Mouse (Mus musculus) heart, embryonic 16.5 days (tissue): ENCODE data around the gene Cct7. TPM values are rescaled to one million over a fixed set of nuclear protein-coding genes. Genes with fewer than 3 reads are reported as not detected.

Source experiments
- ATAC-seq: fragments of 200-750 bp; cut with Nextera tagmentation; replicated peaks from 2 replicates; pipeline ENCODE4 v1.8.0; 2017; ENCODE audit warnings: moderate number of reproducible peaks; ENCODE audit not compliant: insufficient read depth, low FRiP score; ENCODE audit errors: extremely low read depth
- H3K27ac ChIP-seq: fragments of 300-500 bp; sonication (generic); 2 replicates; pipeline ENCODE4 v1.5.1; 2014; ENCODE audit warnings: mild to moderate bottlenecking, low read length, control low read depth, moderate library complexity
- H3K27me3 ChIP-seq: fragments of 300-500 bp; sonication (generic); 2 replicates; pipeline ENCODE4 v1.6.1; 2014; ENCODE audit warnings: low read length, mixed read lengths; ENCODE audit not compliant: control insufficient read depth, insufficient read depth
- H3K36me3 ChIP-seq: fragments of 300-500 bp; sonication (generic); 2 replicates; pipeline ENCODE4 v1.6.1; 2014; ENCODE audit not compliant: control insufficient read depth, insufficient read depth
- H3K4me1 ChIP-seq: fragments of 300-500 bp; sonication (generic); 2 replicates; pipeline ENCODE4 v1.6.1; 2014; ENCODE audit warnings: low read length, mixed read lengths; ENCODE audit not compliant: control insufficient read depth, insufficient read depth
- H3K4me2 ChIP-seq: fragments of 300-500 bp; sonication (generic); 2 replicates; pipeline ENCODE4 v1.6.1; 2014; ENCODE audit warnings: low read depth, mild to moderate bottlenecking, control low read depth, low read length
- H3K4me3 ChIP-seq: fragments of 300-500 bp; sonication (generic); 2 replicates; pipeline ENCODE4 v1.5.1; 2014; ENCODE audit warnings: mild to moderate bottlenecking, control low read depth, low read length
- H3K9ac ChIP-seq: fragments of 300-500 bp; sonication (generic); 2 replicates; pipeline ENCODE4 v1.6.1; 2014; ENCODE audit warnings: low read length, control low read depth
- H3K9me3 ChIP-seq: fragments of 300-500 bp; sonication (generic); replicated peaks from 2 replicates; pipeline ENCODE4 v1.6.1; 2016; ENCODE audit warnings: low read length; ENCODE audit not compliant: control insufficient read depth
- WGBS: fragments of 180-500 bp; shearing (Covaris S2); extraction: QIAGEN DNeasy Blood & Tissue Kit; methylation state at CpG from one replicate; pipeline ENCODE4 v1.1.7; 2014; 5-methylcytosine and 5-hydroxymethylcytosine counted together
- polyA plus RNA-seq: library from polyadenylated mRNA; unstranded; fragments of >200 nt; fragmentation: Nextera tagmentation; extraction: Ambion mirVana; gene quantifications from 2 replicates; pipeline ENCODE4 v1.2.1, GENCODE M21; 2015

Gene Cct7
- polyA plus RNA-seq, 1 experiment from 2014 or later, result 381 TPM

- Histone ChIP-seq H3K9me3 (no peaks in the 10 kb centered on the region), H3K27ac (no peak within 1 kb of the TSS), H3K4me1 (peaks cover 4% of the 10 kb centered on the region), H3K36me3 (no peaks in the 10 kb centered on the region), H3K4me3 (peak within 1 kb of the TSS; percentile 69), H3K27me3 (peaks cover 41% of the 10 kb centered on the region), H3K9ac (peak within 1 kb of the TSS; percentile 62), H3K4me2 (peak within 1 kb of the TSS; percentile 92)
- 3% methylated on average over 22 of the region's 22 CpGs for WGBS
- ATAC-seq, result no peak
These were observed 51.6 kb downstream of the Cct7 start, which contains the start of gene Fbxo41 for GRCm38 (mm10) chr6:85502911-85503250. Gene Fbxo41 (minus strand): TSS chr6:85502994.

GRCm38 (mm10) chr6:85504908-85505307, 53.6 kb downstream of the Cct7 start:
- Histone ChIP-seq H3K27me3 (peaks cover 57% of the 10 kb centered on the region), H3K9ac (no peak overlapping the region), H3K36me3 (no peaks in the 10 kb centered on the region)

GRCm38 (mm10) chr6:85508602-85509001, 57.3 kb downstream of the Cct7 start:
- Histone ChIP-seq H3K4me2 (no peak overlapping the region), H3K27ac (no peak overlapping the region), H3K4me1 (peaks cover 12% of the 10 kb centered on the region), H3K36me3 (no peaks in the 10 kb centered on the region), H3K4me3 (no peak overlapping the region), H3K27me3 (peaks cover 69% of the 10 kb centered on the region), H3K9ac (no peak overlapping the region), H3K9me3 (no peaks in the 10 kb centered on the region)
- no peak for ATAC-seq
- WGBS, result 39% methylated on average over 5 of the region's 5 CpGs

More at GRCm38 (mm10) chr6:85504908-85505307, 53.6 kb downstream of the Cct7 start:
- Histone ChIP-seq H3K9me3 (no peaks in the 10 kb centered on the region), H3K4me1 (peaks cover 4% of the 10 kb centered on the region), H3K4me2 (no peak overlapping the region), H3K4me3 (no peak overlapping the region), H3K27ac (no peak overlapping the region)
- WGBS, result 74% methylated on average over 2 of the region's 2 CpGs
- ATAC-seq, result no peak

- Histone ChIP-seq H3K36me3 (no peaks in the 10 kb centered on the region), H3K9ac (no peak overlapping the region), H3K4me1 (peaks cover 12% of the 10 kb centered on the region), H3K27ac (no peak overlapping the region), H3K4me3 (no peak overlapping the region), H3K9me3 (no peaks in the 10 kb centered on the region), H3K27me3 (peaks cover 74% of the 10 kb centered on the region), H3K4me2 (no peak overlapping the region)
- no peak for ATAC-seq
- WGBS, result 1% methylated on average over 6 of the region's 6 CpGs
These were observed 59.2 kb downstream of the Cct7 start for GRCm38 (mm10) chr6:85510476-85510875.

- Histone ChIP-seq H3K4me2 (peak overlapping the region; percentile 47), H3K27me3 (peaks cover 76% of the 10 kb centered on the region), H3K27ac (no peak overlapping the region), H3K9me3 (no peaks in the 10 kb centered on the region), H3K4me3 (peak overlapping the region; percentile 38), H3K4me1 (peaks cover 12% of the 10 kb centered on the region), H3K9ac (no peak overlapping the region), H3K36me3 (no peaks in the 10 kb centered on the region)
- ATAC-seq, result 0 out of 2 replicates have a peak, but pooled peaks have one; percentile 49
- under 1% methylated on average over 88 of the region's 88 CpGs for whole genome bisulfite sequencing
These were observed 60.2 kb downstream of the Cct7 start for GRCm38 (mm10) chr6:85511286-85512055.

- WGBS, result under 1% methylated on average over 34 of the region's 36 CpGs
- Histone ChIP-seq H3K4me2 (peak overlapping the region; percentile 47), H3K36me3 (no peaks in the 10 kb centered on the region), H3K27ac (no peak overlapping the region), H3K9ac (no peak overlapping the region), H3K4me1 (peaks cover 12% of the 10 kb centered on the region), H3K9me3 (no peaks in the 10 kb centered on the region), H3K27me3 (peaks cover 80% of the 10 kb centered on the region), H3K4me3 (peak overlapping the region; percentile 38)
- 0 out of 2 replicates have a peak, but pooled peaks have one; percentile 23 for ATAC-seq
These were observed 60.7 kb downstream of the Cct7 start for GRCm38 (mm10) chr6:85512056-85512440.

GRCm38 (mm10) chr6:85512577-85513530, 61.5 kb downstream of the Cct7 start:
- H3K9me3 ChIP-seq, result no peaks in the 10 kb centered on the region
- H3K27ac ChIP-seq, result no peak overlapping the region
- H3K9ac ChIP-seq, result no peak overlapping the region
- peaks cover 81% of the 10 kb centered on the region for H3K27me3 ChIP-seq
- H3K4me1 ChIP-seq, result peaks cover 12% of the 10 kb centered on the region
- H3K4me2 ChIP-seq, result peak overlapping the region; percentile 80
- WGBS, result 2% methylated on average over 80 of the region's 90 CpGs
- no peaks in the 10 kb centered on the region for H3K36me3 ChIP-seq
- 0 out of 2 replicates have a peak, but pooled peaks have one; percentile 12 for ATAC-seq
- peak overlapping the region; percentile 54 for H3K4me3 ChIP-seq

GRCm38 (mm10) chr6:85513531-85513910, 62.2 kb downstream of the Cct7 start, which contains the start of gene Egr4:
Gene Egr4 (minus strand): TSS chr6:85513589.
- Histone ChIP-seq H3K9ac (no peak within 1 kb of the TSS), H3K4me2 (peak within 1 kb of the TSS; percentile 80), H3K4me3 (peak within 1 kb of the TSS; percentile 54), H3K36me3 (no peaks in the 10 kb centered on the region), H3K9me3 (no peaks in the 10 kb centered on the region), H3K27me3 (peaks cover 81% of the 10 kb centered on the region), H3K27ac (no peak within 1 kb of the TSS), H3K4me1 (peaks cover 12% of the 10 kb centered on the region)
- 2% methylated on average over 38 of the region's 38 CpGs for WGBS
- 0 out of 2 replicates have a peak, but pooled peaks have one; percentile 29 for ATAC-seq
